Mouse (Mus musculus): ENCODE data around the gene Prima1.
A peak's percentile ranks its signal among the peaks of the same experiment; 100 is the strongest.

Gene Prima1

DNA sequence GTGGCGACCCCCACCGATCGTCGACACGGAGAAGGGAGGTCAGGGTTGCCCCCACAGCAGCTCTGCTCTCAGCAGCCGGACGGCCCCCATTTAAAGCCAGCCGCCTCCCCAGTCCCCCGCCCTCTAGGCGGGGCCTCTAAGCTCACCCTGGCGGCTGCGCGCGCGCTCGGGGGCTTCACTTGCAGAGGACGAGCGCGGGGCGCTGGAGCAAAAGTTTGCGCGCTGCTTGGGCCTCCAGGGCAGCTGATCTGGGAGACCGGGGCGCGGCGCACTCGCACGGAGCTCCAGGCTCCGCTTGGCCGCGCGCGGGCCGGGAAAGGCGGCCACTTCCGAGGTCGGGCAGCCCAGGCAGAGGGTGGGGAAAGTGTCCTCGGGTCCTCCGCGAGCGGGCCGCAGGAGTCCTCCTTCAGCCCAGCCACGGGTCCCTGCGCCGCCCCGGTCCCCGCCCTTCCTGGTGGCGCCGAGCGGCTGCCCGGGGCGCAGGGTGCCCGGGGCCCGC, at the start of gene Prima1:
Gene Prima1, minus strand, starts transcription at position 68 of the 499 bp plus-strand sequence.
- peak; percentile 31 to 38 for DNase-seq (ENCODE audit: low spot score in 2 of 2)

DNA sequence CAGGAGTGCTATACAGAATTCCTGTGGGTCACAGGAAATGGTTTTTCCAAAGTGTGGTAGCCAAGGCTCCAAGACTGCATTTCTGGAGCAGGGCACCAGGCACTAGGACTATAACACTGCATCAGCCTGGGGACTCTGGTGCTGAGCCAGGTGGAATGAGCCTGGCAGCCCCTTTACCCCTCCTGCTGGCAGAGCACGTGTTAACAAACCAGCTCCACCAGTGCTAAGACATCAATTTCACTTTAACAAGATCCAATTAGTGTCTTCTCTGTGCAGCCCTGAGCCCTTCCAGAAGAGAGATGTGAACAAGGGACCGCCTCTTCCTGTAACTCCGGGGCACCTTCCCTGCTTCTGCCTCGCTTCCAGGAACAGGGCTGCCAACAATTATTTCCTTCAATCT, 45.3 kb upstream of the Prima1 start:
- no peak for DNase-seq (ENCODE audit: low spot score in 2 of 2)

DNA sequence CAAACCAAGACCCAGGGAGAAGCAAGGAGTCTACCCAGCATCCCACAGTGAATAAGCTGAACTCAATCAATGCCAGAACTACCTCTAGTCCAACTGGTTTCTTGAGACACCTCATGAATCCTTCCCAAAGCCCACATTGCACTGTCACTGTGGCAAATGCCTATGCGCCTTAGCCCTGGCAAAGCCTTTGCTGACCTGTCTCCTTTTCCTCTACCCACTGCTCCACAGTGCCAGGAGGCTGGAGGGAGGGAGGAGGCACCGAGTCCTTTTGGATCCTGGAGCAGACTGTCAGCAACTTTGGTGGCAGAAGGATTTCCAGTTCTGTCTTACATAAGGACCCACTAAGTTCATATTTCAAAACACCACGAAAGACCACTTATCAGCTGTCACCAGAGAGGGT, 41.5 kb upstream of the Prima1 start:
- no peak for DNase-seq (ENCODE audit: low spot score in 2 of 2)

DNA sequence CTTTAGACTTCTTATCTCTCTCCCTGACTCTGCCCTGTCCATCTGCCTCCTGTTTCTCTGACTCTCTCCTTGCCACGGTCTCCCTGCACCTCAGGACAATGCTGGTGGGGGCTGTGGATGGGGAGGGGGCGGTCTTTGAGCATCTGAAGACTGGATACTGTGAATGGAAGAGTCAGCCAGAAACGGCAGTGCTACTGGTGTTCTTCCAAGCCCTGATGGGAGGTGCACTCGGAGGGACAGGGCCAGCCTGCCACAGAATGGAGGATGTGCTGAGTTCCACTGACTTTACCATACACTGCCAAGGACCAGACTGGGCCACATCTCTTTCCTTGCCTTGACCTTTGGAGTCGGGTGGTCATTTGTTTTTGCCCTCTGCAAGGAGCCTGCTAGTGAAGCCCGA, 41.0 kb upstream of the Prima1 start:
- no peak for DNase-seq (ENCODE audit: low spot score in 2 of 2)

DNA sequence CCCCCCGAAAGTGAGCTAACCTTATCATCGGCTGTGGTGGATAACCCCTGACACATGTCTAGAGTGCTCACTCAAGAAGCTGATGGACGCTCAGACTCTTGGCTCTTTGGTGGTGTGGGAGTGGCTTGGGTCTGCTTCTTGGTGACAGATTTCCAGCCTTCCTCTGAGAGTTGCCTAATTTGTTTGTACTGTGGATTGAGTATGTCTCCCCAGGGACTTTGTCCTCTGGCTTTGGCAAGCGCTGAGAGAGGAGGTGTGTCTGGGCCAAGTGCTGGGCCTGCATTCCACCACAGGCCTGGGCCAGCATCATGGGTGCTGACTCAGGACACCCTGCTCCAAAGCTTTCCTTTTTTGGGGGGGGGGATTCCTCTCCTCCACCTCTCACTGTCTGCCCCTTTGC, 40.0 kb upstream of the Prima1 start:
- no peak for DNase-seq (ENCODE audit: low spot score in 2 of 2)

DNA sequence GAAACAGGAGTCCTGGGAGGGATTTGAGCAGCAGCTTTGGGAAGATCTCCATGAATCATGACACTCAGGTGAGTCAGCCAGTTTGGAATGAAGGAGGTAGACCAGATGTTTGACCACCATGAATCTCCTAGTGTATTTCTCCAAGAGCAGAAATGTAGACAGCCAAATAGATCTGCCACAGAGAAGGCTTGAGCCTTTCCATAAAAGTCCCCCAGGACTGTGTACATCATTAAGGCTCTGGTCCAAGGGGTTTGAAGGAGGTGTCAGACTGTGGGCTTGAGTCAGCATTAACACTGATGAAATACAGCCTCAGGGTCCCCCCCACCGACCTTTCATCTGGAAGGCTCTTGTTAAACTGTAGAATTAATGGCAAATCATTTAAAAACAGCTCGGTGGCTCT, 39.5 kb upstream of the Prima1 start:
- no peak for DNase-seq (ENCODE audit: low spot score in 2 of 2)

DNA sequence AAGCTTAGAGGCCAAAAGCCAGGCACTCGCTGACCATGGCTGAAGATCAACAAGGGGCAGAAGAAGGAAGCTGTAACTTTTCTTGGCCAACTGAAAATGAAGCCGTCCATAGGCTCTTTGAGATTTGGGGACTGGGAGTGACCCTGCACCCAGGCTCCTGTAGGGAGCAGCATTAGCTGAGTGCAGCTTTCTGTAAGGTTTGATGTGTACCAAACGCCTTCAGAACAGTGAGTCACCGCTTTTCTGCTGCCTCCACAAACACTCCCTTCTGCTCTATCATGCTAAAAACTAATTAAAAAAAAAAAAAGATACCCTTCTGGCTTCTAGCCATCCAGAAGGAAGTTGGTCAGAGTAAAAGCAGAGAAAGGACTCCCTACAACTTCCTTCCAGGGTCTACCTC, 34.5 kb upstream of the Prima1 start:
- DNase-seq (ENCODE audit: low spot score in 2 of 2) = peak; percentile 46 to 59

DNA sequence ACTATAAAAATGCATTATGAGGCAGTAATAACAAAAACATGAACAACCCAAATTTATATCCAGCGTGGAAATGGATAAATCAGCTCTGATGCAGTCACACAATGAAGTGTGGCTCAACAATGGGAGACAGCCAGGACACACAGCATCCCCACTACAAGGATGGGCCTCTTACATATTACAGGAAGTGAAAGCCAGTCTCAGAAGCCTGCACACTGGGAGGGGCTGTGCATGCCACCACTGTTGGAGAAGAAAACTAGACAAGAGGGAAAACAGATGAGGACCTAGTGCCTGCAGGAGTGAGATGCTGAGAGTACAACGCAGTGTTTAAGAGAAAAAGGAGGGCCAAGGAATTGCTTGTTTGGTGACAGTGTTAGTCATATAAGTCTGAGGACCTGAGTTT, 31.8 kb upstream of the Prima1 start:
- DNase-seq (ENCODE audit: low spot score in 2 of 2) = no peak

DNA sequence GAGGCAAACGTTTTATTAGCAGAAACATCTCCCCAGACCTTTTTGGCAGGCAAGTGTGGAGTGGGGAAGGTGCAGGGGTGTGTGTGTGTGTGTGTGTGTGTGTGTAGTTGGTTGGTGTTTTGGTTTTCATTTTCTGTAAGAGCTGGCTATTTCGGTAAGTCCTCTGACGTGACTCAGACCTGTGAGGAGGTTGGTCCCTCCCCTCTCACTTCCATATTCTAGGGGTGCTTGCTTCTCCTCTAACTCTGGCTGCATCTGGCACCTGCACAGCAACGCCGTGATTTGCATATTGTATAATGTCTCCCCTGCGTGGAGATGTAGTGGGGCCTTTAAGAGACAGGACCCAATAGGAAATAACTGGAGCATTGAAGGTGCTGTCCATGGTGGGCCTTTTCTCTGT, 31.1 kb upstream of the Prima1 start:
- peak; percentile 26 for DNase-seq (ENCODE audit: low spot score in 2 of 2)

DNA sequence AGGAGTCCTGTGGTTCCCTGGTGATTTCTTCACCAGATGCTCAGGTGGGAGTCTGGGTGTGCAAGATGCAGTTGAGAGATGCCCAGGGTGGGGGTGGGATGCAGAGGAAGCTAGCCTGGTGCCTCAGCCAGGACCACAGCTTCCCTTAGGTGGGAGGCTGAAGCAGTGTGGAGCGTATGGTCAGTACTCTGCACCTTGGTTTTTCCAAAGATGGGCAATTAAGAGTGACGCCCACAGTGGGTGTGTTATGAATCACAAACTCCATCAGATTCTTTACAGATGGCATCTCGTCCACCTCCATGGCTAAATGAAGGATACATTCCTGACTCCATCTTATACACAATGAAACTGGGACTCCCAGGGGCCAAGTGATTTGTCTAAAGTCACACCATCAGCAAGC, 30.2 kb upstream of the Prima1 start:
- DNase-seq (ENCODE audit: low spot score in 2 of 2) = peak; percentile 27 to 32

DNA sequence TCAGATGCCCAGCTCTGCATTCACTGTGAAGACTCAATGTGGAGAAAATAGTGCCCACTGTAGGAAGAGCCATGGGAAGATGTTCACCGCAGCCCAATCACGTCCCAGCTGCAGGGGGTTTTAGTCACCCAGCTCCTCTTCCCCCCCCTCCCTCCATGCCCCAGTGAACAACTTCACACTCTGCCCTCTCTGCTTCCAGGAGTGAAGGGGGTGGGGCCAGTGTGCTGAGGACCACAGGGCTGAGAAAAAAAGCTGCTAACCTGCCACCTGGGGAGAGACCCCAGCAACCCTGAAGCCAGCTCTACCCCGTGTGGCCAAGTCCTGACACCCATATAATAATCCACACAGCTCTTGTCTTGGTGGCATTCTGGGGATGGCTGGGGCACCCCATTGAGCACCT, 24.7 kb upstream of the Prima1 start:
- DNase-seq (ENCODE audit: low spot score in 2 of 2) = no peak

DNA sequence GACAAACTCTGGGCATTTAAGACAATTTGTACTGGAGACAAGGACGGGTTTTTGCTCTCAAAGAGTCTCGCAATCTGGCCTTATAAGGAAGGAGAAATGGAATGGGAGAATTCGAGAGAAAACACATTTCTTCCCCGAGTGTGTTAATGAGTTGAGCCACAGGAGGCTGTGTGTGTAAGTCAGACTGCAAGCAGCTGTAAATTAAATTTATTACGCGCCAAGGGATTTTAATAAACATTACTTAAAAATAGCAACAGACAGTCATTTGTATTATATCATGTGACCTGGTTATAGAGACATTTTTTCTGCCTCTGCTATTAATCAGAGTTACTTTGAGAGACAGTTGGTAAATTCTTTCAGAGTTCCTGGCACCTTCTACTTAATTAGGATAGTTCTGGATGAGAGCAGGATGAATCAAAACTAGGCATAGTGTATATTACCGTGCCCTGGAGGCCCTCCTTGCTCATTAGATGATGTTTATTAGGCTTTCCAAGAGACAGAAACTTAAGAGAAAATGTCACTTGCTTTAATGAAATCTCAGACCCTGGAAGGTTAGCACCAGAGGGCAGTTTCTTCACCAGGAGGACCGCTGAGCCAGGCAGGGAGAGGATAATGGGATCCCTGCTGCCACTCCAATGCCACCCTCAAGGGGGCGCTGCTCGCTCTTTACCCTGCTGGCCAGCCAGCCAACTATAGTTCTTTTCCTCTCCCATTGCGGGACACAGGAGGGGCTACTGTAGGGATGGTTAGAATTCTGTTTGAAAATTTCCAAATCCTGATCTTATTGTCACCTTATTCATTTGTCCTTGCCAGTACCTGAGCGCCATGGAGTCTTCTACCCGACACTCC, 20.3 kb upstream of the Prima1 start:
- DNase-seq (ENCODE audit: low spot score in 2 of 2) = no peak

DNA sequence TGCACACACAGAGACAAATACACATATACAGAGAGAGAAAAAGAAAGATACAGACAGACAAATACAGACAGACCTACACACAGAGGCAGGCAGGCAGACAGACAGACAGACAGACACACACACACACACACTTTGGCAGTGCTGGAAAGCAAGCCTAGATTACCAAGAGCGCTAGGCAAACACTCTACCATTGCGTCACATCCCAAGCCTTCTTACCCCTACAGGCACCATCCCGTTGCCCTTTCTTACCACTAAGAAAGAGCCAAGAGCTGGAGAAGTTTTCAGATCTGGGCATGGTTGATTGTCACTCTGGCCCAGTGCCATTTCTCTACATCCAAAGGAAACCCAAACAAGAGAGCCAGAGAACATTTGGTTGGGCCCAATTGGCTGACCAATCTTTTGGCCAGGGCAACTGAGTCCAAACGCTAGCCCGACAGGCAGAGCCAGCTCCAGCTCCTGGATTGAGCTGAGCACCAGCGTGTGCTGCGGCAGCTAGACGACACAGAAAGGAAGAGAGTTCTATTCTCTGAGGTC, 11.0 kb upstream of the Prima1 start:
- no peak for DNase-seq (ENCODE audit: low spot score in 2 of 2)

DNA sequence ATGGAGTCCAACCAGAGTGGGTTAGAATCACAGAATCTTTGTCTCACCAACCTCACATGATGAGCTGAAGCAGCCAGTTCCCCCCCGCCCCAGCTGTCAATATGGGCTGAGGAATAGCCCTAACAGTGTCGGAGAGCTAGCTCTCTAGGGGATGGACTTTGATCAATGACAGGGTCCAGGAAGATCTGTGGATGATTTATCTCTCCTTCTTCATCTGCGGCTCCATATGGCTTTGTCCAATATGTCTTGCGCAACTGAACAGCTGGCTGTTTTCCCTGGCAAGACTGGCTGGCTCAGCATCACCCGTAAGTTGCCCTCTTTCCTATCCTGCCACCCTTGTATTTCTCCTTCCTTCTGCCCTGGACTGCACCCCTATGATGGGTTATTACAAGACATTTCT, 9.2 kb upstream of the Prima1 start:
- no peak for DNase-seq (ENCODE audit: low spot score in 2 of 2)

DNA sequence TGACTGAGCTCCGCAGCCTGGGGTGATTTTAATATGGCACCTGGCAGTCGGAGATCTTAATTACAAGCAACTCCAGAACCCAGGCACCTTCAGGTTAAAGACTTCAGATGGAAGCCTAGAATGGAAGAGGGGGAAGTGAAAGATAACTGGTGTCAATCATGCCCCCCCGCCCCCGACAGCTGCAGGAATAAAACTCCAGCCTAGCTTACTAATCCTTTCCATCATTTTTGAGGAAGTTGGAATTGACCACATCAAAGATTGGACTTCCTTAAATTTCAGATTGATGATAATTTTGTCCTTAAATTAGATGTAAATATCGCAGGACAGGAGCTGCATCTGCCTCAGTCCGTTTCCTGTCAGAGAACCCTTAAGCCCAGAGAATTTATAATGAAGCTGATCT, 8.4 kb upstream of the Prima1 start:
- DNase-seq (ENCODE audit: low spot score in 2 of 2) = no peak

DNA sequence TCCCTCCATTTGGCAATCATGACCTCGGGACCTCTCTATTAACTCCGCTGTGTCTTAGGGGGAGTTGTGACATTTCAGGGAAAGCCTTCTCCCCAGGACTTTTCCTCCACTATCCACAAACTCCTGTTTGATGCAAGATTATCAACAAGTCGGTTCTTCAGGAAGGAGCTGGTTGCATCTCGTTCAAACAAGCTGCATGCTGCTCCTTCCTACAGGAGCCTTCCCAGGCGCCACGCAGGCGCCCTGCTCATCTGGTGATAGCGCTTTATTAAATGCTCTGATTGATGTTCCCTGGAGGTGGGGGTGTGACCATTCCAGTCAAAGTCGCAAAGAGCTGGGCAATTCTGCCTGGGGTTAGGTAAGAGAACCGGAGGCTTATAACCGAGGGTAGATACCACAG, 1.1 kb upstream of the Prima1 start:
- DNase-seq (ENCODE audit: low spot score in 2 of 2) = no peak

DNA sequence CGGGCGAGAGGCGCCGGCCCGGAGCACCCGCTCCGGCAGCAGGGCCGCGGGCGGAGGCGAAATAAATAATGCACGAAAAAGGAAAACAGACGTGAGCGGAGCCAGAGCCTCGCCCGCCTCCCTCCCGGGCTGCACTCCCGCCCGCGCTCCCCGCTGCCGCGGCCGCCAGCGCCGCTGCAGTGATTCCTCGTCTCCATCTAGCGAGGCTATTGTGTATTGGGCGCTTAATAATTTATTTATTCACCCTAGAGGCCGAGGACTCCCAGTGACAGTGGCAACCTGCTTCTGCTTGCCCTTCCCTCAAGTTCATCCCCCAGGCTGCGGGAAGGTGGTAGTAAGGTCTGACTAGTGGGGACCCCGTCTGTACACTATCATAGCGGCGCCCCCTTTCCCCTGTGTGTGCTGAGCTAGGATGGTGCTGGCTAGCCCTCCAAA, 658 bp upstream of the Prima1 start:
- DNase-seq (ENCODE audit: low spot score in 2 of 2) = peak; percentile 64 to 72

DNA sequence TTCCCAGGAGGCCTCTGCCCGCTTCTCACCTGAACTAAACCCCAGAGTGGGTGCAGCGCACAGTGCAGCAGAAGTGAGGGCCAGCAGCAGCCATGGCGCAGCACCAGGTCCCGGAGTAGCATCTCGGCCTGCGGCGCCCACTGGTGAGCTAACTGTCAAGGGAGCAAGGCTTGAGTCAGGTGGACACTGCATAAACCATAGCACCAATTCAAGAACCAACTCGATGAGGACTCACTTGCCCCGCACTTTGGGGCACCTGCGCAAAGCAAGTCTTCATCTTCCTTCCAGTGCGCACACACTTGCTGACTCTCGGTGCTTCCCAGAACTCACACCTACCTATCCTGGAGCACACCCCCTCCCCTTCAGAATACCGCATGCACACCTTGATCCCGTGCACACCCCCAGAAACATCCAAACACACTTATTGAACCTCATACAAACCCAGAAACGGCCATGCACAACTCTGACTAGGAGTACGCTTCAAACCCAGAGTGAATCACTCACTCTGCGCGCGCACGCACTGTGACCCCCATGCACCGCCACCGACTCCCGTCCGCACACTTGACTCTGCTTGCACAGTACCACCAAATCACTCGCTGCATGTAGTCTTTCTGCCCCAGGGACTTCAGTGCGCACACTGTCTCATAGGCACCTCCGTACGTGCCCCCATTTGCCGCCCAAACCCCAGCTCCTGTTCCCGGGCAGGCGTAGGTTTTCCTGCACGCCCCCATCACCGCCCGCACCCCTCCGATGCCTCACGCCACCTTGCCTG, 453 bp downstream of the Prima1 start:
- DNase-seq (ENCODE audit: low spot score in 2 of 2) = peak in 1 of 2 experiments; percentile 6

DNA sequence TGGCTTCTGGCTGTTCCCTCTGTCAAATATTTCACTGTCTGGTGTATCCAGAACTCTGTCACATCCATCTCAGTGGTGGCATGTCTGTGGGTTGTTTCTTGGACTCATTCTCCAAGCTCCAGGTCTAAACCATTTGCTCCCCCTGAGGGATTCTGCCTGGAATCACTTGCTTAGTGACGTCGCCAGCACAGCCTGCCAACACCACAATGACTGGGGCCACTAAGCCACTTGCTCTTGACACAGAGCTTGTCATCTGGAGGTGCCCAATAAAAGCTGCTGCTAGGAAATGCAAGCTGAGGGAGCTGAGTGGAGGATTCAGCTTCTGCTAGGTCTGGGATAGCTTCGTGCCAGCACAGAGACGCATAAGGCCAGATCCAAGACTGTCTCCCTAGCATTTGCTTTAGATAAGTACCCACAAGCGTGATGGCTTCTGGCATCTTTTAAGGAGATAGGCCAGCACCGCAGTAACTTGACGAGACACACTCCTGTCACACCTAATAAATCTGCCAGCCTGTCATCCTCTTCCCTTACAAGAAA, 3.0 kb downstream of the Prima1 start:
- DNase-seq (ENCODE audit: low spot score in 2 of 2) = no peak

DNA sequence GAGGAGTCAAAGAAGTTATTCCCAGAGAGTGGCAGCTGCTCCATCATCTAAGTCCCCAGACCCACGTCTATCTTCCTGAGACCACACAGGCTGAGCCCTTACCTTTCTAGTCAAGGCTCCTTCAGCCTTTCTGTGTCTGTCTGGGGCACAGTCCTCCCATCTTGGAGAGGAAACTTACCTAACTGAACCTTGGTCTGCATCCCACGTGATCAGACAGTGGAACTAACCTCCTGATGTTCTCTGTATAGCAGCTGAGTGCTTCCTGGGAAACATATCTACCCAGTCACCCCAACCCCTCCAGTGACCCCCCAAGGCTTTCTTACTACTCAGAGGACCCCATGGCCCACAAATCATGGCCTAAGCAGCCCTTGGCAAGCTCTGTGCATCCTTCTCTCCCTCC, 6.1 kb downstream of the Prima1 start:
- DNase-seq (ENCODE audit: low spot score in 2 of 2) = no peak

DNA sequence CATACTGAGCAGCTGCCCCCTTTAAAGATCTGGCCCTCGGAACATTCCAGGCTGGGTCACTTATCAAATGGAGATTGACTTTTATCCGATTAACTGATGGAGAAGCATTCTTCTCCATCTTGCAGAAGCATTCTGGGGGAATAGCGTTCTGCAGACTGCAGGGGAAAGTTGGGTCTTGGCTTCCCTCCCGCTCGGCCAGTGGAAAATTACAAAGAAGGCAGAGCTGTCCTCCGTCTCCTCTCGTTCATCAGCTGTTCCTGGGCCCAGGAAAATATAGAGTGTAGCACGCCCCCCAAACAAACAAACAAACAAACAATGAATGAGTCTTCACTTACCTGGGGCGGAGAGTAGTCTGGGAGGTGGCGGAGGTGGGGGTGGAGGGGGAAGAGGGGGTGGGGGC, 6.7 kb downstream of the Prima1 start:
- DNase-seq (ENCODE audit: low spot score in 2 of 2) = no peak

DNA sequence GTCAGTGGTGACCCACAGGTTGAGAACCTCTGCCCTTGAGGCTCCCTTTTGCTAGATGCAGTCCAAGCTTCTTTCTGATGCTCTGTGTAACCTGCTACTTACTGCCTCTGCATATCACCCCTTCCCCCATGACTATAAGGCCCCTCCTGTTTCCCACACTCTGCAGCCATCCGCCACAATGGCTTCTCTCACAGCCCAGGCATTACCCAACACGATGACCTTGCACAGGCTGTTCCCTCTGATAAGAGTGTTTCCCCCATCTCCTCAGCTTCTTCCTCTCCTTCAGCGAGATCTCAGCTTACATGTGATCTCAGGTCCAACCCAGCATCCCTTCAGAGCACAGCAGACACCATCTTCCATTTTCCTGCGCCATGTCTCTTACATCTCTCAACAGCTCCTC, 12.9 kb downstream of the Prima1 start:
- DNase-seq (ENCODE audit: low spot score in 2 of 2) = no peak

Data from right cerebral cortex, adult 2 months (tissue).